Mouse (Mus musculus) bone marrow macrophage, adult 2 months (primary cell): ENCODE measurements around the gene Gnb1. TPM values are rescaled to one million over a fixed set of nuclear protein-coding genes. Genes with fewer than 3 reads are reported as not detected.
A peak's percentile ranks its signal among the peaks of the same experiment; 100 is the strongest.

ENCODE experiments used
- H3K27ac ChIP-seq: 2 replicates; pipeline ENCODE4 v1.5.1; 2012; ENCODE audit warnings: low read depth, low read length; ENCODE audit not compliant: insufficient read depth
- H3K4me1 ChIP-seq: 2 replicates; pipeline ENCODE4 v1.6.1; 2012; ENCODE audit warnings: low read length; ENCODE audit not compliant: control insufficient read depth, insufficient read depth
- H3K4me3 ChIP-seq: 2 replicates; pipeline ENCODE4 v1.5.1; 2012; ENCODE audit warnings: mild to moderate bottlenecking, low read length, moderate library complexity; ENCODE audit not compliant: insufficient read depth
- CTCF ChIP-seq: IDR thresholded peaks from 2 replicates; pipeline ENCODE4 v1.5.1; 2012; ENCODE audit warnings: low read depth, mild to moderate bottlenecking, low read length, moderate library complexity
- POLR2A ChIP-seq: IDR thresholded peaks from 2 replicates; pipeline ENCODE4 v1.6.1; 2012; ENCODE audit warnings: mild to moderate bottlenecking, low read depth, low read length, borderline replicate concordance
- polyA plus RNA-seq: library from polyadenylated mRNA; stranded (reverse); fragments of >200 nt; gene quantifications from 2 replicates; pipeline ENCODE4 v1.2.4, GENCODE M21; 2012; ENCODE audit not compliant: missing spikeins, insufficient read depth, insufficient read length

Gnb1 gene
- polyA plus RNA-seq, 1 experiment = 389 TPM

DNA sequence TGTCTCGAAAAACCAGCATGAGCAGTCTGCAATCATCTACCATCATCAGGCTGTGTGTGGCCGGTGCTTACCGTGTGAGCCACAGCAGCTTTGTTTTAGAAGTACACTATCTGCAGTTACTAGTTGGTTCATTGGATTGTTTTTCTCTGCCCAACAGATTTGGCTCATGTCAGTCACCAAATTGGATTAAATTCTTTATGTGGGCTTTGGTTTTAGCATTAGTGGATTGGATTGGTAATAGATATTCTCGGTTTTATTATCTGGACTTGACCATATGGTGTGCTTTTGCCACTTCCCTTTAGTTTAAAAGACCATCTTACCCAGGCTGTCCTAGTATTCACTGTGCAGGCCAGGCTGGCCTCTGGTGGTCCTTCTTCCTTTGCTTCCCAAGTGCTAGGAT, 3.7 kb downstream of the Gnb1 start:
- TF ChIP-seq CTCF (no peak), POLR2A (no peak)
- no peak overlapping the region for H3K27ac ChIP-seq
- peaks cover 28% of the 10 kb centered on the region for H3K4me1 ChIP-seq
- H3K4me3 ChIP-seq = no peak overlapping the region

DNA sequence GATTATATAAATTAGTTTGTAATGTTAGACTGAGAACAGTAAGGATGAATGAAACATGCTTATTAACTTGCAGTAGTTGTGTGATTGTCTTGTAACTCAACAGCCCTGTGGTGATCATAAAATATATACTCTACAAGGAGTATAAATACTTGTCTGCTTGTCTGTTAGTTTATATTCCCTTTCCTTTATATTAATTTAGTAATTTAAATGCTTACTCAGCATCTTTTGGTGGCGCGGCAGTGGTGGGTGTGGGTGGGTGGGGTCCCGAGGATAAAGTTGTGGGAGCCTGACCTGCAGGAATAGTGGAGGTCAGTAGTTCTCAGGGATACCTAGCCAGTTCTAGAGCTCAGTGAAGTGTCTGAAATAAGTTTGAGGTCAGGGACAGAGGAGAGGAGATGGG, 6.8 kb downstream of the Gnb1 start:
- peaks cover 29% of the 10 kb centered on the region for H3K4me1 ChIP-seq
- H3K4me3 ChIP-seq = no peak overlapping the region
- TF ChIP-seq POLR2A = no peak
- no peak for TF ChIP-seq CTCF

GRCm38 (mm10) chr4:155501126-155501525, 10.0 kb downstream of the Gnb1 start:
- no peak overlapping the region for H3K27ac ChIP-seq
- H3K4me1 ChIP-seq = peaks cover 37% of the 10 kb centered on the region
- no peak for TF ChIP-seq POLR2A
- no peak for TF ChIP-seq CTCF
- no peak overlapping the region for H3K4me3 ChIP-seq

More for the DNA sequence above, 6.8 kb downstream of the Gnb1 start:
- no peak overlapping the region for H3K27ac ChIP-seq

DNA sequence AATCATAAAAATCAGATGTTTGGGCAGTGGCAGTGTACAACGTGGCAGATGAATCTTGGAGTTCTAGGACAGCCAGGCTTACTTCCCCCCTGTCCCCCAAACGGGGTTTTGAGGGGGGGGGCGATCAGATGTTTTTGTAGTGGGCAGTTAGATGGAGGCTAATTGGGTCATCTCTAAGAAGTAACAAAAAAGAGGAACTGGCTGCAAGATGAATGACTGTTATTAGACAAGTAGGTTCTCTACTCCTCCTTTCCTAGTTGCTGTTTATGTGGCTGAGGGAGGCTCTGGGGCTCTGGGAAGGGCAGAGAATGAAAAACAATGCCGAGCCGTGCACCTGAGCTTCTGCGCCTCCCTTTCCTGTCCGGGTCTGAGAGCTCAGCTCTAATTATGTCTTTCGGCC, 13.9 kb downstream of the Gnb1 start:
- TF ChIP-seq POLR2A = no peak
- TF ChIP-seq CTCF = no peak
- peak overlapping the region; percentile 61 for H3K27ac ChIP-seq

DNA sequence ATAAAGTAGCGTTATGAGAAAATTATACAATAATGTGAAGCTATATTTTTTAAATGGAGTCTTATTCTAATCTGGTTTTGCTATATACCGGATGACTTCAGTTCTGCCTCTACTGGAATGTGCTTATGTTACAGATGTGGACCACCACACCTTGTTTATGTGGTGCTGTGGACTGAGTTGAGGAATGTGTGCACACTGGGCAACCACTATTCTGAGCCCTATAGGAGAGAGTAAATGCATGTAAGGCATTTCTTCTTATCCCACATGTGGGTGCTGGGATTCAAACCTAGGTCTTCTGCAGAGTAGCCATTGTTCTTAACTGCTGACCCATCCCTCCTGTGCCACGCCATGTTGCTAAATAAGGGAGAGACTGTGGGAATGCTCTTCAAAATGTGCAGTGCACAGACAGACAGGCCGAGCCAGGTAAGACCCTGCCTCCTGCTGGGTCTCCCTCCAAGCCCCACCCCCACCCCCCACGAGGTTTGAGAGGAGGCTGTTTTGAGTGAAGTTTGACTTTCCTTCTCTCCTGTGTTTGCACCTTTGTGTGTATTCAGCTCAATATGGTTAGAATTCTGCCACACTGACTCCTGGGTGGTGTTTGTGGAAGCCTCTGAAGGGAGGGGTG, 14.6 kb downstream of the Gnb1 start:
- H3K4me1 ChIP-seq = peaks cover 63% of the 10 kb centered on the region
- TF ChIP-seq CTCF (no peak), POLR2A (no peak)
- no peak overlapping the region for H3K4me3 ChIP-seq
- H3K27ac ChIP-seq = no peak overlapping the region

More for the DNA sequence above, 13.9 kb downstream of the Gnb1 start:
- Histone ChIP-seq H3K4me1 (peaks cover 58% of the 10 kb centered on the region), H3K4me3 (no peak overlapping the region; the same call in 1 of the 2 replicates)

DNA sequence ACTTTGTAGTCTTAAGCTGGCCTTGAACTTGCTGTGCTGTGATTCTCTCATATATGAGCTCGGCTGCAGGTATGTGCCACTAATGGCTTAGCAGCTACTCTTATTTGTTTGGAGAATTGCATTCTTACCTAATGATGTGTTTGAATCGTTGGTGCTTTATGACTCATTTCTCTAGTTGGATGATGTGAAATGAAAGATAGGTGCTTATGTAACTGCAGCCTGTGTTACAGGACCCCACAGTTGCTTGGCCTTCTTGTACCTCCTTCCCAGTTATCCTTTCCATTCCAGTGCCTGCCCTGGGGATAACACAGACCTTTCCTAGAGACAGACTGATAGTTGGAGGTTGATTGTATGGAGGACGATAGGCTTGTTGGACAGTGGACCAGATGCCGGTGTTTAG, 17.5 kb downstream of the Gnb1 start:
- Histone ChIP-seq H3K4me1 (peaks cover 55% of the 10 kb centered on the region), H3K4me3 (no peak overlapping the region), H3K27ac (no peak overlapping the region)
- TF ChIP-seq CTCF (no peak), POLR2A (no peak)

DNA sequence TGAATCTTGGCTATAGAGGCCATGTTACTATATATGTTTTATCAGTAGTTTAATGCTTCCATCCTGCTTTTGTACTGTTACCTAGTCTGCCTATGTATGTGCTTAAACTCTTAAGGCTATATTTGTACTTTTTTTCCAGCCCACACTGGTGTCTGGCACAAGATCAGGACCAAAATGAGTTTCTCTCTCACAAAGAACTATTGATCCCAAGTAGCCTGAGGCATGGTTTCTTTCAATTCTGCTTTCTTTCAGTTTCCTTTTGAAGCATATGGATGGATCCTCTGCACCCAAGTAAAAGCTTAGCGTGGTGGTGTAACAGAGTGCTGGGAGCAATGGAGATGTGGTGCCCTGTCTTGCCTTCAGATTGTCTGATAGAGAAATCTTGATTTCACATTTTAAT, 19.8 kb downstream of the Gnb1 start:
- Histone ChIP-seq H3K27ac (no peak overlapping the region), H3K4me3 (no peak overlapping the region), H3K4me1 (peaks cover 40% of the 10 kb centered on the region)
- TF ChIP-seq CTCF = no peak

GRCm38 (mm10) chr4:155514810-155515209, 23.6 kb downstream of the Gnb1 start:
- Histone ChIP-seq H3K4me3 (no peak overlapping the region), H3K4me1 (peaks cover 20% of the 10 kb centered on the region), H3K27ac (no peak overlapping the region)
- TF ChIP-seq POLR2A = no peak
- TF ChIP-seq CTCF = no peak

GRCm38 (mm10) chr4:155517948-155518517, 26.9 kb downstream of the Gnb1 start:
- TF ChIP-seq CTCF = peak; percentile 21; the same call in 1 of the 2 replicates
- TF ChIP-seq POLR2A = no peak
- no peak overlapping the region for H3K27ac ChIP-seq
- no peak overlapping the region for H3K4me3 ChIP-seq
- H3K4me1 ChIP-seq = peaks cover 6% of the 10 kb centered on the region

DNA sequence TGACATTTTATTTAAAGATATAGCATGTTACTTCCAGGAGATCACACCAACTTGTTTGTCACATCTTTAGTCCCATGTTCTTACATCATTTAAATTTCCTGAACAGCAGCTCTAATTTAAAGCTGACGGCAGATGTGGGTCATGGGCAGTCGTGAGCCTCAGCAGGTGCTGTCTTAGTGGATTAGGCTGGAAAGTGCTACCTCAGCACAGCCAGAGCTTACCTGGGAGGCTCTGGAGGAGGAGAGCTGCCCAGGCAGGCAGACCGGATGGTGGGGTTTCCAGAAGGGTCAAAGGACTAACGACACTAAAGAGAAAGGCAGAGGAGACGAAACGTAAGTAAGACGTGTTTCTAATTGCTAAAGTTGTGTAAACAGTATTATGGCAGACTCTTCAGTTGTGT, 31.2 kb downstream of the Gnb1 start:
- no peak for TF ChIP-seq POLR2A
- TF ChIP-seq CTCF = no peak

More for the DNA sequence above, 31.2 kb downstream of the Gnb1 start:
- Histone ChIP-seq H3K4me1 (peaks cover 6% of the 10 kb centered on the region), H3K4me3 (no peak overlapping the region), H3K27ac (no peak overlapping the region)
